Mouse (Mus musculus): ENCODE measurements at regions not wholly inside any gene's neighbourhood (a gene's known extent, or its start where the extent isn't known, plus 50 kb on each side); places are given as distances from the start of the nearest gene placed in this dataset.

- no peaks in the 10 kb centered on the region for H3K4me1 ChIP-seq (ENCODE audit: control insufficient read depth in 2 of 2, insufficient read depth in 2 of 2, low read length in 2 of 2, poor library complexity in 1 of 2)
- in situ Hi-C loops (cut with MboI; ENCODE audit: low sequenced_read_pairs in 2 of 2, unreplicated experiment in 2 of 2) = no loop called here
- H3K9me3 ChIP-seq (ENCODE audit: control insufficient read depth, insufficient read depth, low read depth, low read length) = no peaks in the 10 kb centered on the region
- H3K27ac ChIP-seq (ENCODE audit: insufficient read depth, low read depth, low read length, poor library complexity, severe bottlenecking) = no peak overlapping the region
- no peaks in the 10 kb centered on the region for H3K36me3 ChIP-seq (ENCODE audit: control insufficient read depth, insufficient read depth, low read length, poor library complexity, severe bottlenecking)
- H3K9ac ChIP-seq (ENCODE audit: insufficient read depth, low read depth, low read length, poor library complexity, severe bottlenecking) = no peak overlapping the region
- no peak overlapping the region for H3K4me3 ChIP-seq (ENCODE audit: insufficient read depth in 1 of 2, low read depth in 1 of 2, low read length in 2 of 2, poor library complexity in 1 of 2, severe bottlenecking in 1 of 2)
- DNase-seq (ENCODE audit: low read depth, low spot score) = no peak
- TF ChIP-seq CHD2 (IDR thresholded peaks at IDR 0.05; ENCODE audit: low read depth, low read length) (no peak), MAFK (IDR thresholded peaks at IDR 0.05; ENCODE audit: insufficient read depth, low read depth, low read length) (no peak), ZC3H11A (IDR thresholded peaks at IDR 0.05; ENCODE audit: borderline replicate concordance, low read depth, low read length) (no peak), HCFC1 (IDR thresholded peaks at IDR 0.05; ENCODE audit: borderline replicate concordance, insufficient read depth, low read length) (no peak), ZNF384 (IDR thresholded peaks at IDR 0.05; ENCODE audit: low read depth, low read length) (no peak)
Measured at GRCm38 (mm10) chr6:49591632-49592000, 196.2 kb downstream of the Stk31 start.

DNA sequence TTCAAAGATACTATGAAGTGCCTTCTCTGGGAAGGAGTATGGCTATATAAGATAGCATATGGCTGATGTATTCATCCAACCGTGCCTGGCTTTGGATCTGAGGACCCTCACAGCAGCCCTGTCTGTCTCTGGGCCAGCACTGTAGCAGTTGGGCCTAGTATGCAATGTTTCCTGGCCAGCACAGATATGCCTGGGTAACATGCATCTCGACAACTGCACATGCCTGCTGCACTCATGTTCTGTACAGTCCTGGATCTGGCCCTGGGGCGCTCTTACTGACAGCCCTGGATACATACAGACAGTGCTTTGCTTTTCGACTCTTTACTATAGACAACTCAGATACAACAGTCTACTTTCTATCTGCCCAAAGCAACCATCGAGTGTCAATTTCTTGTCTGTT lies 197.3 kb downstream of the Stk31 start:
- Histone ChIP-seq H3K4me3 (ENCODE audit: insufficient read depth in 1 of 2, low read depth in 1 of 2, low read length in 2 of 2, poor library complexity in 1 of 2, severe bottlenecking in 1 of 2) (no peak overlapping the region), H3K27ac (ENCODE audit: insufficient read depth, low read depth, low read length, poor library complexity, severe bottlenecking) (no peak overlapping the region), H3K36me3 (ENCODE audit: control insufficient read depth, insufficient read depth, low read length, poor library complexity, severe bottlenecking) (no peaks in the 10 kb centered on the region), H3K9me3 (ENCODE audit: control insufficient read depth, insufficient read depth, low read depth, low read length) (no peaks in the 10 kb centered on the region), H3K9ac (ENCODE audit: insufficient read depth, low read depth, low read length, poor library complexity, severe bottlenecking) (no peak overlapping the region), H3K4me1 (ENCODE audit: control insufficient read depth in 2 of 2, insufficient read depth in 2 of 2, low read length in 2 of 2, poor library complexity in 1 of 2) (no peaks in the 10 kb centered on the region)
- TF ChIP-seq ZC3H11A (IDR thresholded peaks at IDR 0.05; ENCODE audit: borderline replicate concordance, low read depth, low read length) = no peak
- in situ Hi-C loops (cut with MboI; ENCODE audit: low sequenced_read_pairs in 2 of 2, unreplicated experiment in 2 of 2) = no loop called here
- DNase-seq (ENCODE audit: low read depth, low spot score) = no peak

DNA sequence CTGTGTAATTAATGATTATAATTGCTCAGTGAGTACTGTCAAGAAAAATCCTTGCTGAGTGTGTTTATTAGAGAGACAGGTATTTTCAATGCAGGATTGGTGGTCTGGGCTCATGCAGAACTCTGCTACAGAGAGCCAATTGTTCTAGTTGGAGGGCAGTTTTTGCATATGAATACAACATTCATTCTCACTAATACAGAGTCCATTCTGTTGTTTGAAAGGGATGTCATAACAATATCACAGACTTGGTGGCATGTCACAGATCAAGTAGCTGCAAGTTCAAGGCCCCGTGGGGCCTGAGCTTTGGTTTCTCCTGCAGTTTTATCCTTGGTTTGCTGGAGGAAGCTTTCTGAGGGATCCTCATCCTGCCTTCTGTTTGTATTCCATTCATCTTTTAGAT lies 207.8 kb downstream of the Stk31 start:
- in situ Hi-C loops (cut with MboI; ENCODE audit: low sequenced_read_pairs in 2 of 2, unreplicated experiment in 2 of 2) = no loop called here
- Histone ChIP-seq H3K4me1 (ENCODE audit: control insufficient read depth in 2 of 2, insufficient read depth in 2 of 2, low read length in 2 of 2, poor library complexity in 1 of 2) (no peaks in the 10 kb centered on the region), H3K27ac (ENCODE audit: insufficient read depth, low read depth, low read length, poor library complexity, severe bottlenecking) (no peak overlapping the region), H3K36me3 (ENCODE audit: control insufficient read depth, insufficient read depth, low read length, poor library complexity, severe bottlenecking) (no peaks in the 10 kb centered on the region), H3K4me3 (ENCODE audit: insufficient read depth in 1 of 2, low read depth in 1 of 2, low read length in 2 of 2, poor library complexity in 1 of 2, severe bottlenecking in 1 of 2) (no peak overlapping the region), H3K9me3 (ENCODE audit: control insufficient read depth, insufficient read depth, low read depth, low read length) (no peaks in the 10 kb centered on the region), H3K9ac (ENCODE audit: insufficient read depth, low read depth, low read length, poor library complexity, severe bottlenecking) (no peak overlapping the region)
- TF ChIP-seq ZC3H11A (IDR thresholded peaks at IDR 0.05; ENCODE audit: borderline replicate concordance, low read depth, low read length) (no peak), ZNF384 (IDR thresholded peaks at IDR 0.05; ENCODE audit: low read depth, low read length) (no peak), MAFK (IDR thresholded peaks at IDR 0.05; ENCODE audit: insufficient read depth, low read depth, low read length) (no peak), CHD2 (IDR thresholded peaks at IDR 0.05; ENCODE audit: low read depth, low read length) (no peak), HCFC1 (IDR thresholded peaks at IDR 0.05; ENCODE audit: borderline replicate concordance, insufficient read depth, low read length) (no peak)
- no peak for DNase-seq (ENCODE audit: low read depth, low spot score)

DNA sequence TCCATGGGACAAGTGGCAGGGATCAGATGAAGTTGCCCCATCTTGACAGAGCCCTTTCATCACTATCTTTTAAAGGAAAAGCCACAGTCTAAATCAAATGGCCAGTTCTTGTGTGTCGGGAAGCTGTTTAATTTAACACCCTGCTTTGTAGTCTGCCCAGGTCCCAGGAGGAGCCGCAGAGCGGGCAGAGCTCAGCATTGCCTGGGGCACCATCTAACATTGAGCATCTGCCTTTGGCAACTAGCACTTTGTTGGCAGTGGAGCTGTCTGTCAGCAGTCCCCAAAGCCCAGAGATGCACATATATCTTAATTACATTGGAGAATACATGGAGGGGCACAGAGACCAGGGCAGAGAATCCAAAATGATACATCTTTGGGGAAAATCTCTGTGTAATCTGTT lies 208.4 kb downstream of the Stk31 start:
- H3K4me1 ChIP-seq (ENCODE audit: control insufficient read depth in 2 of 2, insufficient read depth in 2 of 2, low read length in 2 of 2, poor library complexity in 1 of 2) = no peaks in the 10 kb centered on the region
- DNase-seq (ENCODE audit: low read depth, low spot score) = no peak
- H3K9me3 ChIP-seq (ENCODE audit: control insufficient read depth, insufficient read depth, low read depth, low read length) = no peaks in the 10 kb centered on the region
- in situ Hi-C loops (cut with MboI; ENCODE audit: low sequenced_read_pairs in 2 of 2, unreplicated experiment in 2 of 2) = no loop called here
- H3K36me3 ChIP-seq (ENCODE audit: control insufficient read depth, insufficient read depth, low read length, poor library complexity, severe bottlenecking) = no peaks in the 10 kb centered on the region
- H3K27ac ChIP-seq (ENCODE audit: insufficient read depth, low read depth, low read length, poor library complexity, severe bottlenecking) = no peak overlapping the region
- H3K4me3 ChIP-seq (ENCODE audit: insufficient read depth in 1 of 2, low read depth in 1 of 2, low read length in 2 of 2, poor library complexity in 1 of 2, severe bottlenecking in 1 of 2) = no peak overlapping the region
- no peak overlapping the region for H3K9ac ChIP-seq (ENCODE audit: insufficient read depth, low read depth, low read length, poor library complexity, severe bottlenecking)
- TF ChIP-seq MAFK (IDR thresholded peaks at IDR 0.05; ENCODE audit: insufficient read depth, low read depth, low read length) = no peak
- no peak for TF ChIP-seq ZNF384 (IDR thresholded peaks at IDR 0.05; ENCODE audit: low read depth, low read length)
- no peak for TF ChIP-seq HCFC1 (IDR thresholded peaks at IDR 0.05; ENCODE audit: borderline replicate concordance, insufficient read depth, low read length)
- no peak for TF ChIP-seq CHD2 (IDR thresholded peaks at IDR 0.05; ENCODE audit: low read depth, low read length)
- no peak for TF ChIP-seq ZC3H11A (IDR thresholded peaks at IDR 0.05; ENCODE audit: borderline replicate concordance, low read depth, low read length)

DNA sequence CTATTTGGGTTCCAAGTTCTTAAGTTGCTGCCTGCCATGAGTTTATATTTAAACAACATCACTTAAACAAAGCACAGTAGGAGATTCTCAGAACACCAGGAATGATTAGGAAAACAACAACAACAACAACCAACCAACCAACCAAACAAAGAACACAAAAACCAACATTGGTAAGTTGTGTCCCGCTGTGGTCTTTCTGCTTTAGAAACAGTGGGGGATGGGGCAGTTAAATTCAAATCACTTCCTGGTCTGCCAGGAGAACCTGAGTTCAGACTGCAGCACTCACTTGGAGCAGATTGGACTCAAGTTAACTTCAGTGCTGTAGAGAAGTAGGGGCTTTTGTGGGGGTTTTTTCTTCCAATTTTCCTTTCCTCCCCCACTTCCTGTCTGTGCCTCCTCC lies 210.6 kb downstream of the Stk31 start:
- Histone ChIP-seq H3K9ac (ENCODE audit: insufficient read depth, low read depth, low read length, poor library complexity, severe bottlenecking) (no peak overlapping the region), H3K4me3 (ENCODE audit: insufficient read depth in 1 of 2, low read depth in 1 of 2, low read length in 2 of 2, poor library complexity in 1 of 2, severe bottlenecking in 1 of 2) (no peak overlapping the region), H3K36me3 (ENCODE audit: control insufficient read depth, insufficient read depth, low read length, poor library complexity, severe bottlenecking) (no peaks in the 10 kb centered on the region), H3K9me3 (ENCODE audit: control insufficient read depth, insufficient read depth, low read depth, low read length) (no peaks in the 10 kb centered on the region), H3K4me1 (ENCODE audit: control insufficient read depth in 2 of 2, insufficient read depth in 2 of 2, low read length in 2 of 2, poor library complexity in 1 of 2) (no peaks in the 10 kb centered on the region), H3K27ac (ENCODE audit: insufficient read depth, low read depth, low read length, poor library complexity, severe bottlenecking) (no peak overlapping the region)
- TF ChIP-seq MAFK (IDR thresholded peaks at IDR 0.05; ENCODE audit: insufficient read depth, low read depth, low read length) = no peak
- TF ChIP-seq ZC3H11A (IDR thresholded peaks at IDR 0.05; ENCODE audit: borderline replicate concordance, low read depth, low read length) = no peak
- TF ChIP-seq ZNF384 (IDR thresholded peaks at IDR 0.05; ENCODE audit: low read depth, low read length) = no peak
- no peak for TF ChIP-seq CHD2 (IDR thresholded peaks at IDR 0.05; ENCODE audit: low read depth, low read length)
- no peak for TF ChIP-seq HCFC1 (IDR thresholded peaks at IDR 0.05; ENCODE audit: borderline replicate concordance, insufficient read depth, low read length)
- in situ Hi-C loops (cut with MboI; ENCODE audit: low sequenced_read_pairs in 2 of 2, unreplicated experiment in 2 of 2) = no loop called here
- DNase-seq (ENCODE audit: low read depth, low spot score) = no peak
